Mouse (Mus musculus) telencephalon, adult 2 months (tissue): ENCODE measurements around the gene Olfr482.

Source experiments
- DNase-seq: peaks from one replicate; pipeline ENCODE4 v3.0.0-alpha.2; 2011; ENCODE audit warnings: low read depth, low spot score

Olfr482 gene

GRCm38 (mm10) chr7:108097486-108097885 lies at the start of gene Olfr482:
Gene Olfr482 (minus strand): TSS chr7:108097586.
- no peak for DNase-seq

DNA sequence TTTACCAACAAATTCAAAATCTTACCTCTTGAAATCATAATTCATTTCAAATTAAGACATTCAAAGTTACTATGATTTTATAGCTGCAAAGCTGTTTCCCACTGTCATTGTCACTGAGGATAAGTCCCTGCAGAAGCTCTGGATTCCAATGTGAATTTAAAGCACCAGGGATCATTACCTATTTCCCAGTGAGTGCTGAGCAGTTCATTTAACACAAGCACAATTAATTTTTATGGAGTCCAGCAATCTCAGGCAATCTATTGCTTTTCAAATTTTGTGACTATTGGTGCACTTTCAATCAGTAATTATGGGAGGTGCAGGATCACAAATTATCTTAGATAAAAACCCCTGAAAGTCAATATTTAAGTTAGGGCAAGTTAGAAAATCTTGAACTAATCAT lies 30.0 kb upstream of the Olfr482 start, which contains the start of gene Olfr484:
Olfr484 (minus strand) TSS at position 101 of the 400 bp plus-strand sequence.
- no peak for DNase-seq

DNA sequence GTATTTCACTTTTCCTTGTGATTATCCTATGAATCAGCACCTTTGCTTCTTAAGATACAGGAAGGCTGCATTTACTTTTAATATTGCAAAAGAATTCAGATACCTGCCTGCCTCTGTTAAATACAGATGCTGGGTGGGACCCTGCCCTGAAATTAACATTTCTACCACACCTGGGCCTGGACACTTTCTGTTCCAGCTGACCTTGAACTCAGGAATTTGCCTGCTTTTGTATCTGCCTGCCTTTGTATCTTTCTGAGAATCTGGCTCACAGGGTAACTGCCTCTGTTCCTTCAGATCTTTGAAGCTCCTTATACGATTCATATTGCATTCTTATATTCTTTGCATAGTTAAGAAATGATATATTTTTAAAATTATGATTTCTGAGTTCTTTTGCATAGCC lies 24.0 kb upstream of the Olfr482 start:
- no peak for DNase-seq

DNA sequence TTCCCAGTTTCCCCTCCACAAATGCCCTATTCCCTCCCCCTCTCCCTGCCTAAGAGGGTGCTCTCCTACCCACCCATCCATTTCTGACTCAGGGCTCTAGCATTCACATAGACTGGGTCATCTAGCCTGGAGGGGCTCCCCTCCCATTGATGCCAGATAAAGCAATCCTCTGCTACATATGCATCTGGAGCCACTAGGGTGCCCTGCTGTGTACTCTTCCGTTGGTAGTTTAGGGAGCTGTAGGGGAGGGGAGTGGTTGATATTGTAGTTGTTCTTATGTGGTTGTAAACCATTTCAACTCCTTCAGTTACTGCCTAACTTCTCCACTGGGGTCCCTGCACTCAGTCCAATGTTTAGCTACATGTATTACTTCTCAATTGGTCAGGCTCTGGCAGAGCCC lies 23.3 kb upstream of the Olfr482 start:
- DNase-seq = no peak

GRCm38 (mm10) chr7:108100549-108100948 lies 3.2 kb upstream of the Olfr482 start, which contains the start of gene Olfr483:
Gene Olfr483 (plus strand): TSS chr7:108100849.
- DNase-seq = no peak

GRCm38 (mm10) chr7:108079555-108079954 lies 17.8 kb downstream of the Olfr482 start, which contains the start of gene Olfr481:
Gene Olfr481 (plus strand): TSS chr7:108079855.
- no peak for DNase-seq

- no peak for DNase-seq
Observed at GRCm38 (mm10) chr7:108067246-108067645, 30.1 kb downstream of the Olfr482 start, which contains the start of gene Olfr480. Gene Olfr480 (minus strand): TSS chr7:108067346.

- DNase-seq = no peak
Observed at GRCm38 (mm10) chr7:108050393-108050792, 47.0 kb downstream of the Olfr482 start, which contains the start of gene Olfr479. Gene Olfr479 (plus strand): TSS chr7:108050693.
